Comparison of ENCODE assay signal across 8 mouse cellular contexts in the genomic region with DNA sequence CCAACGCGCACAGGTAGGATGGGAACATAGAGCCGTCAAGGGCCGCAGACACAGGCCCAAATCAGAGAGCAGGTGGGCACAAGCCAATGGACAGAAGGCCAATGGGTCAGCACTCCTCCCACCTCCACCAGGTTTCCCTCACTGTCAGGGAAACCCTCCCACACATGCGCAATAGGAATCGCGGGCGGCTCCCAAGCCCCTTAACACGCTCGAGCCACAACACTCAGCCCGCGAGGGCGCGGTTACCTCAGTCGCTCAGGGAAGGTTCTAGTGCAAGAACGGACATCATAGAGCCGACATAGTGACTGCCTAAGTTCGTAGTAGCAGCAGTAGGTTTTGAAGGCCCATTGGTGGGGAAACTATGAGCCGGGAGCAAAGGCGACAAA. TPM values are rescaled to one million over a fixed set of nuclear protein-coding genes. Genes with fewer than 3 reads are reported as not detected.
DNase-seq lines count a peak whose midpoint lies in the region; ATAC-seq and TF ChIP-seq lines count a peak whose summit lies in the region.

No protein-coding gene starts in this region.

- H3K9me3 ChIP-seq in CH12.LX (replicated peaks; ENCODE audit: low read length), result no peaks in the 10 kb centered on the region
- H3K9me3 ChIP-seq in kidney, embryonic 14.5 days (ENCODE audit: control insufficient read depth, low read length), result no peaks in the 10 kb centered on the region
- H3K9me3 ChIP-seq in limb, embryonic 15.5 days, result no peaks in the 10 kb centered on the region
- H3K9me3 ChIP-seq in midbrain, embryonic 16.5 days (replicated peaks; ENCODE audit: control insufficient read depth, low read length, poor library complexity, severe bottlenecking), result no peaks in the 10 kb centered on the region
- H3K9me3 ChIP-seq in stomach, embryonic 16.5 days (replicated peaks; ENCODE audit: control insufficient read depth, low read length), result no peaks in the 10 kb centered on the region

- in situ Hi-C loops in CH12.LX (cut with MboI; ENCODE audit: low pct_ligation_motif_present, low pct_unique_long_range_greater_than_20kb, low sequenced_read_pairs), result no loop called here

- peaks cover 18% of the 10 kb centered on the region for H3K79me2 ChIP-seq in CH12.LX (replicated peaks; ENCODE audit: control insufficient read depth, extremely low read depth, insufficient read depth, poor library complexity, severe bottlenecking)

- peaks cover 4 to 41% of the 10 kb centered on the region in 2 experiments for H3K36me3 ChIP-seq in CH12.LX (replicated peaks in 1 of 2; ENCODE audit: control insufficient read depth in 1 of 2, insufficient read depth in 1 of 2, low read length in 1 of 2)
- peaks cover 3% of the 10 kb centered on the region; the same call in 1 of the 2 replicates for H3K36me3 ChIP-seq in kidney, embryonic 14.5 days (ENCODE audit: control insufficient read depth, insufficient read depth, low read length)
- H3K36me3 ChIP-seq in limb, embryonic 15.5 days, result peaks cover 4% of the 10 kb centered on the region; the same call in 1 of the 2 replicates
- peaks cover 2% of the 10 kb centered on the region; the same call in 1 of the 2 replicates for H3K36me3 ChIP-seq in midbrain, embryonic 16.5 days (ENCODE audit: control insufficient read depth, insufficient read depth, low read length)
- no peaks in the 10 kb centered on the region for H3K36me3 ChIP-seq in stomach, embryonic 16.5 days (ENCODE audit: control insufficient read depth, insufficient read depth, low read length)

- no peak for TF ChIP-seq POLR2A in CH12.LX (IDR thresholded peaks at IDR 0.05; ENCODE audit: low read depth, low read length)
- no peak for TF ChIP-seq POLR2A in brain, embryonic 14.5 days (IDR thresholded peaks at IDR 0.05; ENCODE audit: borderline replicate concordance, extremely low read depth, insufficient read depth, insufficient read length, poor library complexity, severe bottlenecking)
- TF ChIP-seq POLR2A in embryonic fibroblast, embryonic 13.5 days (IDR thresholded peaks at IDR 0.05; ENCODE audit: low read depth, low read length), result peak; percentile 55; the same call in 1 of the 2 replicates

- ATAC-seq in kidney, embryonic 14.5 days (ENCODE audit: low FRiP score, low TSS enrichment), result peak; percentile 80
- peak; percentile 70 for ATAC-seq in limb, embryonic 15.5 days (ENCODE audit: insufficient number of reproducible peaks, low FRiP score, low TSS enrichment, low read depth)
- ATAC-seq in midbrain, embryonic 16.5 days, result peak; percentile 89
- peak; percentile 78 for ATAC-seq in stomach, embryonic 16.5 days (ENCODE audit: insufficient read depth, low FRiP score)

- dilution Hi-C loops in CH12.LX (cut with MboI; ENCODE audit: extremely low pct_ligation_motif_present, extremely low pct_unique_long_range_greater_than_20kb, low sequenced_read_pairs), result no loop called here

- no peak for TF ChIP-seq EP300 in CH12.LX (IDR thresholded peaks at IDR 0.05; ENCODE audit: low read length)

- peak overlapping the region; percentile 50; the same call in 1 of the 2 replicates for H3K27ac ChIP-seq in CH12.LX (ENCODE audit: insufficient read depth, low read depth)
- peak overlapping the region; percentile 86 for H3K27ac ChIP-seq in embryonic fibroblast, embryonic 13.5 days (ENCODE audit: insufficient read depth, low read length)
- H3K27ac ChIP-seq in kidney, embryonic 14.5 days (ENCODE audit: low read depth, low read length), result peak overlapping the region; percentile 89
- H3K27ac ChIP-seq in limb, embryonic 15.5 days, result peak overlapping the region; percentile 93
- peak overlapping the region; percentile 92 for H3K27ac ChIP-seq in midbrain, embryonic 16.5 days (ENCODE audit: low read length)
- peak overlapping the region; percentile 91 for H3K27ac ChIP-seq in stomach, embryonic 16.5 days (ENCODE audit: low read length)

- peak; percentile 82 for DNase-seq in CH12.LX (ENCODE audit: extremely low read depth)
- DNase-seq in brain, embryonic 14.5 days (ENCODE audit: low read depth), result peak; percentile 87
- peak; percentile 62 to 74 for DNase-seq in heart, adult 9 months (ENCODE audit: low spot score in 2 of 2)

- peak overlapping the region; percentile 90 to 97 (median 93) for H3K4me3 ChIP-seq in CH12.LX (replicated peaks in 1 of 3; ENCODE audit: low read depth in 2 of 3, low read length in 2 of 3, poor library complexity in 1 of 3)
- H3K4me3 ChIP-seq in embryonic fibroblast, embryonic 13.5 days (ENCODE audit: insufficient read depth, low read length), result peak overlapping the region; percentile 61
- H3K4me3 ChIP-seq in kidney, embryonic 14.5 days (ENCODE audit: low read length), result peak overlapping the region; percentile 62
- peak overlapping the region; percentile 72 for H3K4me3 ChIP-seq in limb, embryonic 15.5 days
- peak overlapping the region; percentile 95 for H3K4me3 ChIP-seq in midbrain, embryonic 16.5 days (ENCODE audit: low read depth, low read length)
- H3K4me3 ChIP-seq in stomach, embryonic 16.5 days (replicated peaks; ENCODE audit: low read length), result peak overlapping the region; percentile 89

- no peak for TF ChIP-seq CTCF in CH12.LX (conservative IDR thresholded peaks at IDR 0.05 in 1 of 2, IDR thresholded peaks at IDR 0.05 in 1 of 2; ENCODE audit: low read depth in 2 of 2, low read length in 2 of 2)
- no peak for TF ChIP-seq CTCF in brain, embryonic 14.5 days (IDR thresholded peaks at IDR 0.05; ENCODE audit: borderline replicate concordance, extremely low read depth, insufficient read depth, insufficient read length)
- no peak for TF ChIP-seq CTCF in embryonic fibroblast, embryonic 13.5 days (IDR thresholded peaks at IDR 0.05; ENCODE audit: borderline replicate concordance, insufficient read depth, low read length)

- no peaks in the 10 kb centered on the region for H3K27me3 ChIP-seq in CH12.LX (replicated peaks)
- H3K27me3 ChIP-seq in kidney, embryonic 14.5 days (ENCODE audit: control insufficient read depth, insufficient read depth, low read length), result no peaks in the 10 kb centered on the region
- no peaks in the 10 kb centered on the region for H3K27me3 ChIP-seq in limb, embryonic 15.5 days
- H3K27me3 ChIP-seq in midbrain, embryonic 16.5 days (ENCODE audit: control insufficient read depth, insufficient read depth, low read depth, low read length), result no peaks in the 10 kb centered on the region
- no peaks in the 10 kb centered on the region for H3K27me3 ChIP-seq in stomach, embryonic 16.5 days (ENCODE audit: control insufficient read depth, insufficient read depth, low read length)

- H3K4me1 ChIP-seq in CH12.LX (ENCODE audit: control insufficient read depth in 1 of 2, insufficient read depth in 2 of 2), result peaks cover 4 to 31% of the 10 kb centered on the region in 2 experiments
- peaks cover 4% of the 10 kb centered on the region; the same call in 1 of the 2 replicates for H3K4me1 ChIP-seq in embryonic fibroblast, embryonic 13.5 days (ENCODE audit: control insufficient read depth, insufficient read depth, low read length)
- H3K4me1 ChIP-seq in kidney, embryonic 14.5 days (ENCODE audit: control insufficient read depth, insufficient read depth, low read length), result no peaks in the 10 kb centered on the region
- peaks cover 19% of the 10 kb centered on the region for H3K4me1 ChIP-seq in limb, embryonic 15.5 days
- peaks cover 25% of the 10 kb centered on the region for H3K4me1 ChIP-seq in midbrain, embryonic 16.5 days (ENCODE audit: control insufficient read depth, insufficient read depth, low read length)
- H3K4me1 ChIP-seq in stomach, embryonic 16.5 days (ENCODE audit: control insufficient read depth, insufficient read depth, low read length), result peaks cover 12% of the 10 kb centered on the region; the same call in 1 of the 2 replicates

- H3K4me2 ChIP-seq in CH12.LX (ENCODE audit: insufficient read depth, low read depth, poor library complexity, severe bottlenecking), result peak overlapping the region; percentile 91
- H3K4me2 ChIP-seq in kidney, embryonic 14.5 days (replicated peaks; ENCODE audit: low read depth, low read length), result peak overlapping the region; percentile 75
- H3K4me2 ChIP-seq in limb, embryonic 15.5 days, result peak overlapping the region; percentile 81
- H3K4me2 ChIP-seq in midbrain, embryonic 16.5 days (ENCODE audit: low read length), result peak overlapping the region; percentile 89
- H3K4me2 ChIP-seq in stomach, embryonic 16.5 days (ENCODE audit: low read depth, low read length), result peak overlapping the region; percentile 92

- peak overlapping the region; percentile 95 for H3K9ac ChIP-seq in CH12.LX (ENCODE audit: insufficient read depth, low read depth)
- peak overlapping the region; percentile 69 for H3K9ac ChIP-seq in kidney, embryonic 14.5 days (ENCODE audit: low read depth, low read length)
- peak overlapping the region; percentile 57 for H3K9ac ChIP-seq in limb, embryonic 15.5 days
- H3K9ac ChIP-seq in midbrain, embryonic 16.5 days (ENCODE audit: low read depth, low read length), result peak overlapping the region; percentile 93
- H3K9ac ChIP-seq in stomach, embryonic 16.5 days (ENCODE audit: low read length), result peak overlapping the region; percentile 87

- WGBS in kidney, embryonic 14.5 days, result under 1% methylated on average over 20 of the region's 20 CpGs
- under 1% methylated on average over 20 of the region's 20 CpGs for WGBS in limb, embryonic 15.5 days
- WGBS in midbrain, embryonic 16.5 days, result 1% methylated on average over 20 of the region's 20 CpGs
- WGBS in stomach, embryonic 16.5 days, result under 1% methylated on average over 20 of the region's 20 CpGs

- TF ChIP-seq RAD21 in CH12.LX (IDR thresholded peaks at IDR 0.05; ENCODE audit: low read depth, low read length), result no peak

RNA-seq across cellular contexts. Expression of gene Slc35a5, which starts 0.4 kb away (rescaled TPM):
- 6.1 and 7.4 TPM in 2 replicates for total RNA-seq in CH12.LX (2012; rRNA removed)
- 5.7 and 6.1 TPM in 2 replicates for total RNA-seq in CH12.LX (2014; rRNA removed)
- polyA plus RNA-seq in CH12.LX (2012; ENCODE audit: insufficient read length, low read depth), result 11.8 and 14.8 TPM in 2 replicates
- 21.5 and 25.6 TPM in 2 replicates for polyA plus RNA-seq in brain, embryonic 14.5 days (2012; rRNA removed)
- polyA plus RNA-seq in embryonic fibroblast, embryonic 13.5 days (2011; ENCODE audit: insufficient read length, low read depth, missing spikeins), result 34.8 and 46.1 TPM in 2 replicates
- 8.3 and 19.6 TPM in 2 replicates for polyA plus RNA-seq in kidney, embryonic 14.5 days (2014; fragmentation: Nextera tagmentation; extraction: Ambion mirVana)
- polyA plus RNA-seq in limb, embryonic 15.5 days (2015; fragmentation: Nextera tagmentation; extraction: Ambion mirVana), result 14.9 and 16.3 TPM in 2 replicates
- 34.5 and 38.3 TPM in 2 replicates for polyA plus RNA-seq in midbrain, embryonic 16.5 days (2015; fragmentation: Nextera tagmentation; extraction: Ambion mirVana)
- polyA plus RNA-seq in stomach, embryonic 16.5 days (2015; fragmentation: Nextera tagmentation; extraction: Ambion mirVana), result 21.6 and 23.1 TPM in 2 replicates

RNA-seq across cellular contexts. Expression of gene Atg3, which starts 0.5 kb away (rescaled TPM):
- 27.6 and 28.2 TPM in 2 replicates for total RNA-seq in CH12.LX (2012; rRNA removed)
- 43.0 and 46.3 TPM in 2 replicates for total RNA-seq in CH12.LX (2014; rRNA removed)
- polyA plus RNA-seq in CH12.LX (2012; ENCODE audit: insufficient read length, low read depth), result 67.5 and 68.3 TPM in 2 replicates
- polyA plus RNA-seq in brain, embryonic 14.5 days (2012; rRNA removed), result 29.4 and 30.5 TPM in 2 replicates
- polyA plus RNA-seq in embryonic fibroblast, embryonic 13.5 days (2011; ENCODE audit: insufficient read length, low read depth, missing spikeins), result 57.1 and 72.5 TPM in 2 replicates
- polyA plus RNA-seq in kidney, embryonic 14.5 days (2014; fragmentation: Nextera tagmentation; extraction: Ambion mirVana), result 28.0 and 32.1 TPM in 2 replicates
- polyA plus RNA-seq in limb, embryonic 15.5 days (2015; fragmentation: Nextera tagmentation; extraction: Ambion mirVana), result 41.6 and 42.3 TPM in 2 replicates
- 47.5 and 47.9 TPM in 2 replicates for polyA plus RNA-seq in midbrain, embryonic 16.5 days (2015; fragmentation: Nextera tagmentation; extraction: Ambion mirVana)
- 33.9 and 36.2 TPM in 2 replicates for polyA plus RNA-seq in stomach, embryonic 16.5 days (2015; fragmentation: Nextera tagmentation; extraction: Ambion mirVana)

Comparison
In these comparisons a context has a peak if more than half of its experiments do, and no peak if none do; other contexts are left out.
1. Peak in every context shown above with its lines: DNase-seq, ATAC-seq, H3K4me3 ChIP-seq and H3K27ac ChIP-seq.